Mouse (Mus musculus): ENCODE data around the gene Pygm.

DNA sequence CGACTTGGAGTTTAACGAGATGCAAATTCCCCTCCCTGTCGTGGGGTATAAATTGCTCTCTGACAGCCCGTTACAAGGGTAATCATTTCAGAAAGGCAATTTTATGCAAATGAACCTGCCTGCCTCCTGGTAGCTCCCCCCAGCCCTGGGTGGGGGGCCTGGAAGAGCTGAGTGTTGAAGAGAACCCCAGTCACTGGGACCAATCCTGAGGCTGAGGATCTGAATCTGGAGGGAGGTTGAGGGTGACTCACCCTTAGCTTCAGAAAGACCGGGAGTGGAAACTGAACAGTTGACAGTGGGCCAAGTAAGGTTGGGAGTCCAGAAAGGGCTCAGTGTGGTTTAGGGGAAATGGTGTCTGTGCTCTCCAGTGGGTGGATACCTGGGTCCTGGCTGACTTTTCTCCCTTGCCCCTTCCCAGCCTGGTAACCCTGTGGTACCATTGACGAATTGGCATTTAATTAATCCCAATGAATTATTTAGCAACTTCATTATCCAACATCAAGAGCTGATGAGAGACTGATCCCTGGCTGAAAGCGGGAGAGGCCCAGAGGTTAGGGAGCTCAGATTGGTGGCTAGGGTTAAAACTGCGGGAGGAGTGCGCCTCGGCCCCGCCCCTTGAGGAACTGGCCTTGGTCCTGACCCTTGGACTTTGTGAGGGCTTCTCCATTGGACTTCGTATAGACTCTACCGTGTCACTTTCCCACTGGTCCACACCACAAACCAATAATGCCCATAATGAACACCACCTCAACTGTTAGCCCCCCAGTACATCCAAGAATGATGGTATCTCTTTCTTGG, 42.7 kb downstream of the Pygm start:
- TF ChIP-seq CTCF (IDR thresholded peaks at IDR 0.05; ENCODE audit: low read depth) (no peak), EP300 (IDR thresholded peaks at IDR 0.05; ENCODE audit: low read depth) (no peak)
